Mouse (Mus musculus): ENCODE results near the gene Dbi. TPM values are rescaled to one million over a fixed set of nuclear protein-coding genes. Genes with fewer than 3 reads are reported as not detected.
"Not testable (repeated sequence)": the region's sequence is repeated elsewhere in the genome, so short reads cannot be mapped to it uniquely, and the experiment has no call there.

The Dbi gene
- total RNA-seq, 2 experiments from 2014 or later: 338 to 346 TPM

GRCm38 (mm10) chr1:120116106-120116505 is 4.8 kb downstream of the Dbi start:
- Histone ChIP-seq H3K4me3 (no peak overlapping the region), H3K27ac (peak overlapping the region; percentile 97)
- TF ChIP-seq CTCF (conservative IDR thresholded peaks at IDR 0.05): no peak
- DNase-seq (ENCODE audit: low spot score in 2 of 2): no peak

- no peak for TF ChIP-seq CTCF (conservative IDR thresholded peaks at IDR 0.05)
- peak; percentile 81 to 91 for DNase-seq (ENCODE audit: low spot score in 2 of 2)
- Histone ChIP-seq H3K4me3 (no peak overlapping the region), H3K27ac (peak overlapping the region; percentile 97)
These were observed 5.2 kb downstream of the Dbi start for GRCm38 (mm10) chr1:120115671-120116081.

GRCm38 (mm10) chr1:120112251-120113187 is 8.4 kb downstream of the Dbi start:
- peak overlapping the region; percentile 48; the same call in 1 of the 2 replicates for H3K27ac ChIP-seq
- no peak for TF ChIP-seq CTCF (conservative IDR thresholded peaks at IDR 0.05)
- no peak for DNase-seq (ENCODE audit: low spot score in 2 of 2)
- no peak overlapping the region for H3K4me3 ChIP-seq

- DNase-seq (ENCODE audit: low spot score in 2 of 2): no peak
- H3K27ac ChIP-seq: peak overlapping the region; percentile 48; the same call in 1 of the 2 replicates
- no peak overlapping the region for H3K4me3 ChIP-seq
- TF ChIP-seq CTCF (conservative IDR thresholded peaks at IDR 0.05): no peak
These were observed 9.1 kb downstream of the Dbi start for GRCm38 (mm10) chr1:120111766-120112165.

DNA sequence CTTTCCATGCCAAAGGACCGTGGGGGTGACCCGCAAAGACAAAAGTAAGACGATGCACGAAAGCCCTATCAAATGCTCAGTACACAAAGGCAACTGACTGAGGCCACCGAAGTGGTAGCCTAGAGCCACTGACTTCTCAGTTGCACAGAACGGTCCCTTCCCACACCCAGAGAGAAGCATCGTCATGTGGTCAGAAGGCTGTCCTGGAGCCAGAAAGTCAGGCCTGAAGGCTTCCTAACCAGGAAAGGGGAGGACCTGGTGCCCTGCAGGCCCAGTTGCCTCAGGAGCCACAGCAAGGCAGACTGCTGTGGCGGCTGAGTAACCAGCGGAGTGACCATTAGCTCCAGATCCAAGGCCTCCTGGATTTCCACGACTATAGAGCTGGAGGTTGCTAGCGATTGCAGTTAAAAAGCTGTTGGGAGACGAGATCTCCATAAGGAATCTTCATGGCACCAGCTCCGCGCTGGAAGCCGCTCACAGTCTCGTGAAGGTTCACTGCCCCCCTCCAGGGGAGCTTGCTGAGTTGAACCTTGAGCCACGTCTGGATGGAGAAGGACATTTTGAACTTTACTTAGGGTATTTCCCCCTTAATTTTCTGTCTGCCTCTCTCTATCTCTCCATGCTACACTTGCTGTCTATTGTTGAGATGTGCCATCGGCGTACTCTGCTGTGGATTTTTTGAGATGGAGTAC is 11.0 kb downstream of the Dbi start:
- no peak for TF ChIP-seq CTCF (conservative IDR thresholded peaks at IDR 0.05)
- no peak for DNase-seq (ENCODE audit: low spot score in 2 of 2)
- no peak overlapping the region for H3K27ac ChIP-seq

GRCm38 (mm10) chr1:120105556-120105959 is 15.3 kb downstream of the Dbi start:
- peak; percentile 48 for TF ChIP-seq CTCF (conservative IDR thresholded peaks at IDR 0.05)
- no peak overlapping the region for H3K27ac ChIP-seq
- DNase-seq (ENCODE audit: low spot score in 2 of 2): no peak
- H3K4me3 ChIP-seq: no peak overlapping the region

More for the DNA sequence above, 11.0 kb downstream of the Dbi start:
- H3K4me3 ChIP-seq: no peak overlapping the region

DNA sequence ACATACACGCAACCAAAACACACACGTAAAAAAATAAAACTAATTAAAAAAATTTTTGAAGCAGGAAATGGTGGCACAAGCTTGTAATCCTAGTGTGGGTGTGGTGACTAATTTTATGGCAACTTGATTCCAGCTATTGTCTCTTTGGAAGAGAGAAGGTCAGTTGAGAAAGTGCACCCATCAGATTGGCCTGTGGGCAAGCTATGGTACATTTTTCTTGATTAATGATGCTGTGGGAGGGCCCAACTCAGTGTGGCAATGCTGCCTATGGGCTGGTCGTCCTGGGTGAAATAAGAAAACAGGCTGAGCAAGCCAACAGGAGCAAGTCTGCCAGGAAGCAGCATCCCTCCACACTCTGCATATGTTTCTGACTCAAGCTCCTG is 19.7 kb downstream of the Dbi start:
- Histone ChIP-seq H3K27ac (no peak overlapping the region), H3K4me3 (no peak overlapping the region)
- no peak for TF ChIP-seq CTCF (conservative IDR thresholded peaks at IDR 0.05)
- DNase-seq (ENCODE audit: low spot score in 2 of 2): no peak

GRCm38 (mm10) chr1:120100456-120101226 is 20.2 kb downstream of the Dbi start:
- H3K27ac ChIP-seq: no peak overlapping the region
- no peak for TF ChIP-seq CTCF (conservative IDR thresholded peaks at IDR 0.05)
- no peak overlapping the region for H3K4me3 ChIP-seq
- no peak for DNase-seq (ENCODE audit: low spot score in 2 of 2)

GRCm38 (mm10) chr1:120099483-120099882 is 21.4 kb downstream of the Dbi start:
- no peak for TF ChIP-seq CTCF (conservative IDR thresholded peaks at IDR 0.05)
- H3K27ac ChIP-seq: no peak overlapping the region
- H3K4me3 ChIP-seq: no peak overlapping the region
- DNase-seq (ENCODE audit: low spot score in 2 of 2): no peak

DNA sequence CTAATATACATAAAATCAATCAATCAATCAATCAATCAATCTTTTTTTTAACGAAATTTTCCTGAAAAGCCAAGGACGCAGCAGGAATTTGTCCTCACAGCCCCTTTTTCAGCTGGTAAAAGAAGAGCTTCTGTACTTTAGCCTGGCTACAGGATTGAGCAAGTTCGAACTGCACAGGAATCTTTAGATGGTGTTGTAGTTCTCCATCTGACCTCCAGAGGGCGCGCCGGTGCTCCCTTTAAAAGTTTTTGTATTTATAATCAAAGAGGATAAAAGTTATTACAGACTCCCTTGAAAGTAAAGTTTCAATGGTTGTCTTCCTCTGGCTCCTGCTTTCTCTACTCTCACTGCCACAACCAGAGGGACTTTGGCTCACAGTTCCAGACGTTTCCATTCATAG is 22.6 kb downstream of the Dbi start:
- peak; percentile 98 for TF ChIP-seq CTCF (conservative IDR thresholded peaks at IDR 0.05)
- Histone ChIP-seq H3K4me3 (no peak overlapping the region), H3K27ac (no peak overlapping the region)
- DNase-seq (ENCODE audit: low spot score in 2 of 2): peak; percentile 48 to 72

- no peak for TF ChIP-seq CTCF (conservative IDR thresholded peaks at IDR 0.05)
- DNase-seq (ENCODE audit: low spot score in 2 of 2): no peak
- Histone ChIP-seq H3K27ac (no peak overlapping the region), H3K4me3 (no peak overlapping the region)
These were observed 26.0 kb downstream of the Dbi start for GRCm38 (mm10) chr1:120094920-120095319.

- peak; percentile 84 for TF ChIP-seq CTCF (conservative IDR thresholded peaks at IDR 0.05)
- H3K27ac ChIP-seq, H3K4me3 ChIP-seq: not testable (repeated sequence)
- DNase-seq (ENCODE audit: low spot score in 2 of 2): peak; percentile 81 to 92
These were observed 27.3 kb downstream of the Dbi start for GRCm38 (mm10) chr1:120093482-120094134.
